Mouse (Mus musculus) T-helper 1 cell (primary cell): ENCODE data around the gene Gm45521.

Source experiments
- in situ Hi-C: fragments of 300-600 bp; cut with MboI, MseI; formaldehyde crosslinking; loops from one replicate; pipeline ENCODE4 v1.15.1; 2025; ENCODE audit warnings: high pct_unique_total_duplicates

The Gm45521 gene

GRCm38 (mm10) chr14:7952610-7953254 lies 4.4 kb upstream of the Gm45521 start:
- in situ Hi-C loops = no loop called here

GRCm38 (mm10) chr14:7954071-7954471 lies 3.0 kb upstream of the Gm45521 start:
- in situ Hi-C loops = no loop called here

- in situ Hi-C loops = no loop called here
These were observed 661 bp upstream of the Gm45521 start for GRCm38 (mm10) chr14:7956427-7956826.

GRCm38 (mm10) chr14:7960616-7961015 lies 3.5 kb downstream of the Gm45521 start:
- in situ Hi-C loops = loop anchor here (5.0 kb wide), 1 partner anchor 87 kb away; no protein-coding TSS in a partner anchor

GRCm38 (mm10) chr14:7961714-7962113 lies 4.6 kb downstream of the Gm45521 start:
- in situ Hi-C loops = loop anchor here (5.0 kb wide), 1 partner anchor 86 kb away; no protein-coding TSS in a partner anchor

GRCm38 (mm10) chr14:7962626-7963025 lies 5.5 kb downstream of the Gm45521 start:
- in situ Hi-C loops = loop anchor here (5.0 kb wide), 1 partner anchor 85 kb away; no protein-coding TSS in a partner anchor

- in situ Hi-C loops = loop anchor here (5.0 kb wide), 1 partner anchor 84 kb away; no protein-coding TSS in a partner anchor
These were observed 6.1 kb downstream of the Gm45521 start for GRCm38 (mm10) chr14:7963160-7963559.

- in situ Hi-C loops = loop anchor here (5.0 kb wide), 1 partner anchor 83 kb away; no protein-coding TSS in a partner anchor
These were observed 7.3 kb downstream of the Gm45521 start for GRCm38 (mm10) chr14:7964219-7964889.

GRCm38 (mm10) chr14:7971889-7972493 lies 14.9 kb downstream of the Gm45521 start:
- in situ Hi-C loops = no loop called here

- in situ Hi-C loops = no loop called here
These were observed 17.6 kb downstream of the Gm45521 start for GRCm38 (mm10) chr14:7974643-7975042.

- in situ Hi-C loops = no loop called here
These were observed 18.1 kb downstream of the Gm45521 start for GRCm38 (mm10) chr14:7975177-7975576.

GRCm38 (mm10) chr14:7977471-7977870 lies 20.4 kb downstream of the Gm45521 start:
- in situ Hi-C loops = no loop called here

- in situ Hi-C loops = no loop called here
These were observed 21.1 kb downstream of the Gm45521 start for GRCm38 (mm10) chr14:7978183-7978582.

GRCm38 (mm10) chr14:7981226-7981625 lies 24.1 kb downstream of the Gm45521 start:
- in situ Hi-C loops = no loop called here

GRCm38 (mm10) chr14:7986913-7987312 lies 29.8 kb downstream of the Gm45521 start:
- in situ Hi-C loops = loop anchor here (5.0 kb wide), 1 partner anchor 185 kb away; the partner anchor contains the start of gene Pdhb

GRCm38 (mm10) chr14:7989371-7989770 lies 32.3 kb downstream of the Gm45521 start:
- in situ Hi-C loops = loop anchor here (5.0 kb wide), 1 partner anchor 183 kb away; the partner anchor contains the start of gene Pdhb

- in situ Hi-C loops = loop anchor here (5.0 to 10.0 kb wide), 2 partner anchors 175 to 182 kb away; partner anchors contain the start of genes Flnb and Pdhb
These were observed 32.9 kb downstream of the Gm45521 start for GRCm38 (mm10) chr14:7989961-7990360.

- in situ Hi-C loops = loop anchor here (10.0 kb wide), 1 partner anchor 176 kb away; the partner anchor contains the start of gene Flnb
These were observed 34.2 kb downstream of the Gm45521 start for GRCm38 (mm10) chr14:7991108-7991776.

- in situ Hi-C loops = loop anchor here (10.0 kb wide), 1 partner anchor 177 kb away; the partner anchor contains the start of gene Flnb
These were observed 35.1 kb downstream of the Gm45521 start for GRCm38 (mm10) chr14:7992158-7992557.

GRCm38 (mm10) chr14:7994271-7994767 lies 37.2 kb downstream of the Gm45521 start, which contains the start of gene Dnase1l3:
Dnase1l3 (minus strand) TSS chr14:7994573.
- in situ Hi-C loops = loop anchor here (10.0 kb wide), 1 partner anchor 180 kb away; the partner anchor contains the start of gene Flnb

GRCm38 (mm10) chr14:7997255-7997696 lies 40.2 kb downstream of the Gm45521 start:
- in situ Hi-C loops = loop anchor here (10.0 kb wide), 1 partner anchor 182 kb away; the partner anchor contains the start of gene Flnb
